Mouse (Mus musculus) MEL (cell line): ENCODE data around the gene Hba-x. TPM values are rescaled to one million over a fixed set of nuclear protein-coding genes. Genes with fewer than 3 reads are reported as not detected.

Experiments used
- DNase-seq: peaks from one replicate; pipeline ENCODE4 v3.0.0; 2011; ENCODE audit warnings: low read depth, low spot score
- H3K27ac ChIP-seq: 2 replicates; pipeline ENCODE4 v1.5.1; 2012; ENCODE audit warnings: low read depth, mild to moderate bottlenecking, control low read depth, low read length, moderate library complexity; ENCODE audit not compliant: control insufficient read depth
- H3K27me3 ChIP-seq, 2 experiments: fragments of 150-350 bp in 1 of 2; sonication (generic) in 1 of 2; 2 replicates each; pipeline ENCODE4 v1.6.1; 2012; ENCODE audit warnings: low read length in 2 of 2, mild to moderate bottlenecking in 2 of 2, improper control_type of control experiment in 1 of 2, moderate library complexity in 1 of 2; ENCODE audit not compliant: insufficient read depth in 2 of 2, control insufficient read depth in 1 of 2
- H3K36me3 ChIP-seq, 2 experiments: 2 replicates each; pipeline ENCODE4 v1.6.1; 2012 to 2014; ENCODE audit warnings: low read length in 2 of 2, improper control_type of control experiment in 1 of 2, inconsistent platforms in 1 of 2, mild to moderate bottlenecking in 1 of 2; ENCODE audit not compliant: insufficient read depth in 2 of 2, control insufficient read depth in 1 of 2
- H3K4me1 ChIP-seq, 2 experiments: fragments of 150-350 bp in 1 of 2; sonication (generic) in 1 of 2; 2 replicates each; pipeline ENCODE4 v1.6.1; 2012; ENCODE audit warnings: low read length in 2 of 2, improper control_type of control experiment in 1 of 2, mild to moderate bottlenecking in 1 of 2; ENCODE audit not compliant: insufficient read depth in 2 of 2, control insufficient read depth in 1 of 2
- H3K4me3 ChIP-seq, 2 experiments: fragments of 150-350 bp in 1 of 2; sonication (generic) in 1 of 2; 2 replicates each; pipeline ENCODE4 v1.5.1; 2012; ENCODE audit warnings: low read depth in 2 of 2, low read length in 2 of 2, mild to moderate bottlenecking in 2 of 2, moderate library complexity in 2 of 2, control low read depth in 1 of 2, improper control_type of control experiment in 1 of 2; ENCODE audit not compliant: control insufficient read depth in 1 of 2, insufficient read depth in 1 of 2
- H3K79me2 ChIP-seq: 2 replicates; pipeline ENCODE4 v1.6.1; 2012; ENCODE audit warnings: mild to moderate bottlenecking, low read length, moderate library complexity; ENCODE audit not compliant: control insufficient read depth, poor library complexity, insufficient read depth
- H3K9ac ChIP-seq: 2 replicates; pipeline ENCODE4 v1.6.1; 2012; ENCODE audit warnings: low read depth, mild to moderate bottlenecking, control low read depth, low read length, moderate library complexity; ENCODE audit not compliant: control insufficient read depth, poor library complexity, severe bottlenecking
- H3K9me3 ChIP-seq: fragments of 150-350 bp; sonication (generic); replicated peaks from 2 replicates; pipeline ENCODE4 v1.6.1; 2012; ENCODE audit warnings: mild to moderate bottlenecking, low read length, improper control_type of control experiment, moderate library complexity; ENCODE audit not compliant: insufficient read depth
- BHLHE40 ChIP-seq: IDR thresholded peaks from 2 replicates; pipeline ENCODE4 v1.6.1; 2012; ENCODE audit warnings: low read depth, mild to moderate bottlenecking, inconsistent platforms, low read length, improper control_type of control experiment, borderline replicate concordance
- CTCF ChIP-seq, 3 experiments: IDR thresholded peaks in 2 of 3; conservative IDR thresholded peaks in 1 of 3; 2 replicates each; pipeline ENCODE4 v1.5.1; 2011 to 2012; ENCODE audit warnings: low read length in 3 of 3, low read depth in 2 of 3, mild to moderate bottlenecking in 2 of 3, improper control_type of control experiment in 1 of 3, inconsistent platforms in 1 of 3, mixed read lengths in 1 of 3, moderate library complexity in 1 of 3; ENCODE audit not compliant: control insufficient read depth in 1 of 3, insufficient read depth in 1 of 3, poor library complexity in 1 of 3, severe bottlenecking in 1 of 3
- EP300 ChIP-seq, 2 experiments: IDR thresholded peaks; 2 replicates each; pipeline ENCODE4 v1.6.1; 2011; ENCODE audit warnings: improper control_type of control experiment in 2 of 2, low read length in 2 of 2, low read depth in 1 of 2, mild to moderate bottlenecking in 1 of 2
- ETS1 ChIP-seq: IDR thresholded peaks from 2 replicates; pipeline ENCODE4 v1.6.1; 2012; ENCODE audit warnings: low read depth, mild to moderate bottlenecking, inconsistent platforms, low read length, improper control_type of control experiment, moderate library complexity
- JUND ChIP-seq: IDR thresholded peaks from 2 replicates; pipeline ENCODE4 v1.6.1; 2011; ENCODE audit warnings: low read depth, mild to moderate bottlenecking, improper control_type of control experiment, low read length
- KAT2A ChIP-seq: conservative IDR thresholded peaks from 2 replicates; pipeline ENCODE4 v1.6.1; 2012; ENCODE audit warnings: low read depth, low read length, improper control_type of control experiment, inconsistent platforms
- MAFK ChIP-seq: IDR thresholded peaks from 2 replicates; pipeline ENCODE4 v1.6.1; 2011; ENCODE audit warnings: low read depth, mild to moderate bottlenecking, low read length, improper control_type of control experiment, borderline replicate concordance
- MXI1 ChIP-seq: IDR thresholded peaks from 2 replicates; pipeline ENCODE4 v1.6.1; 2011; ENCODE audit warnings: mild to moderate bottlenecking, low read depth, low read length, improper control_type of control experiment
- MYB ChIP-seq: IDR thresholded peaks from 2 replicates; pipeline ENCODE4 v1.6.1; 2011; ENCODE audit warnings: mild to moderate bottlenecking, low read depth, low read length, improper control_type of control experiment
- MYC ChIP-seq: IDR thresholded peaks from 2 replicates; pipeline ENCODE4 v1.6.1; 2011; ENCODE audit warnings: low read depth, mild to moderate bottlenecking, low read length, improper control_type of control experiment, moderate library complexity
- NRF1 ChIP-seq: IDR thresholded peaks from 2 replicates; pipeline ENCODE4 v1.6.1; 2014; ENCODE audit warnings: low read depth, mild to moderate bottlenecking, inconsistent platforms, low read length, improper control_type of control experiment, moderate library complexity; ENCODE audit not compliant: poor library complexity, insufficient read depth, severe bottlenecking
- POLR2A ChIP-seq, 2 experiments: IDR thresholded peaks; 2 replicates each; pipeline ENCODE4 v1.6.1; 2011 to 2012; ENCODE audit warnings: low read length in 2 of 2, mild to moderate bottlenecking in 2 of 2, control low read depth in 1 of 2, improper control_type of control experiment in 1 of 2, low read depth in 1 of 2, moderate library complexity in 1 of 2; ENCODE audit not compliant: control insufficient read depth in 1 of 2, insufficient read depth in 1 of 2, poor library complexity in 1 of 2
- POLR2AphosphoS2 ChIP-seq: IDR thresholded peaks from 2 replicates; pipeline ENCODE4 v1.6.1; 2011; ENCODE audit warnings: low read length, improper control_type of control experiment
- POLR2AphosphoS5 ChIP-seq: IDR thresholded peaks from 2 replicates; pipeline ENCODE4 v1.6.1; 2012; ENCODE audit warnings: low read depth, borderline replicate concordance, mild to moderate bottlenecking, inconsistent platforms, low read length, moderate library complexity, mixed read lengths
- RCOR1 ChIP-seq: IDR thresholded peaks from 2 replicates; pipeline ENCODE4 v1.6.1; 2012; ENCODE audit warnings: low read depth, mild to moderate bottlenecking, inconsistent platforms, low read length, improper control_type of control experiment
- SIN3A ChIP-seq: IDR thresholded peaks from 2 replicates; pipeline ENCODE4 v1.6.1; 2012; ENCODE audit warnings: low read length, improper control_type of control experiment, inconsistent platforms
- SMC3 ChIP-seq: IDR thresholded peaks from 2 replicates; pipeline ENCODE4 v1.6.1; 2011; ENCODE audit warnings: low read depth, low read length, improper control_type of control experiment
- TCF12 ChIP-seq: IDR thresholded peaks from 2 replicates; pipeline ENCODE4 v1.6.1; 2014; ENCODE audit warnings: low read depth, mild to moderate bottlenecking, inconsistent platforms, low read length, improper control_type of control experiment, moderate library complexity
- USF1 ChIP-seq: IDR thresholded peaks from 2 replicates; pipeline ENCODE4 v1.6.1; 2014; ENCODE audit warnings: low read depth, mild to moderate bottlenecking, inconsistent platforms, low read length, improper control_type of control experiment, moderate library complexity
- USF2 ChIP-seq, 2 experiments: IDR thresholded peaks; 2 replicates each; pipeline ENCODE4 v1.6.1; 2011 to 2012; ENCODE audit warnings: improper control_type of control experiment in 2 of 2, low read length in 2 of 2, borderline replicate concordance in 1 of 2, inconsistent platforms in 1 of 2, low read depth in 1 of 2, mild to moderate bottlenecking in 1 of 2; ENCODE audit not compliant: insufficient read depth in 1 of 2
- ZKSCAN1 ChIP-seq: IDR thresholded peaks from 2 replicates; pipeline ENCODE4 v1.6.1; 2012; ENCODE audit warnings: low read depth, mild to moderate bottlenecking, inconsistent platforms, low read length, improper control_type of control experiment, moderate library complexity
- polyA plus RNA-seq, 2 experiments: library from polyadenylated mRNA; stranded (reverse) in 1 of 2; unstranded in 1 of 2; fragments of >175 nt in 1 of 2; fragments of >200 nt in 1 of 2; gene quantifications; 2 replicates each; pipeline versions ENCODE4 v1.2.1 to v1.2.4; 2012; ENCODE audit warnings: low replicate concordance in 2 of 2, low read depth in 1 of 2; ENCODE audit not compliant: insufficient read length in 2 of 2, insufficient read depth in 1 of 2, missing spikeins in 1 of 2
- total RNA-seq: library from RNA; depleted of rRNA; stranded (reverse); fragments of 300-350 nt; gene quantifications from 2 replicates; pipeline ENCODE4 v1.2.3, GENCODE M21; 2012

Hba-x gene
- total and polyA plus RNA-seq, 3 experiments: 0.13 TPM; not detected in 2

- no peak for TF ChIP-seq CTCF (IDR thresholded peaks at IDR 0.05 in 2 of 3, conservative IDR thresholded peaks at IDR 0.05 in 1 of 3; ENCODE audit: control insufficient read depth in 1 of 3, insufficient read depth in 1 of 3, low read depth in 2 of 3, low read length in 3 of 3, poor library complexity in 1 of 3, severe bottlenecking in 1 of 3)
- peak; percentile 83 for TF ChIP-seq SIN3A
- TF ChIP-seq POLR2A (IDR thresholded peaks at IDR 0.05; ENCODE audit: control insufficient read depth in 1 of 2, insufficient read depth in 1 of 2, low read depth in 1 of 2, low read length in 2 of 2, poor library complexity in 1 of 2): peak; percentile 98 to 99
- no peak for TF ChIP-seq USF2 (IDR thresholded peaks at IDR 0.05; ENCODE audit: borderline replicate concordance in 1 of 2, insufficient read depth in 1 of 2, low read depth in 1 of 2, low read length in 2 of 2)
- no peak; the same call in 1 of the 2 replicates for TF ChIP-seq MXI1
- peak; percentile 55; the same call in 1 of the 2 replicates for TF ChIP-seq JUND
- peak; percentile 95 for TF ChIP-seq POLR2AphosphoS2
- TF ChIP-seq RCOR1: peak; percentile 62; the same call in 1 of the 2 replicates
- peak; percentile 61 for TF ChIP-seq KAT2A
- peak; percentile 93 for TF ChIP-seq NRF1
- no peak for TF ChIP-seq SMC3
- peak; percentile 68 for TF ChIP-seq ETS1
- peak in 1 of 2 experiments; percentile 44; a peak in 2 of 4 replicates for TF ChIP-seq EP300 (IDR thresholded peaks at IDR 0.05; ENCODE audit: low read depth in 1 of 2, low read length in 2 of 2)
- TF ChIP-seq MYC: no peak
- TF ChIP-seq MYB: no peak
- TF ChIP-seq BHLHE40: 0 out of 2 replicates have a peak, but pooled peaks have one; percentile 15
- no peak for TF ChIP-seq MAFK
These were observed 8.9 kb upstream of the Hba-x start, which contains the start of gene Nprl3 (continued) for GRCm38 (mm10) chr11:32267188-32267884.

DNA sequence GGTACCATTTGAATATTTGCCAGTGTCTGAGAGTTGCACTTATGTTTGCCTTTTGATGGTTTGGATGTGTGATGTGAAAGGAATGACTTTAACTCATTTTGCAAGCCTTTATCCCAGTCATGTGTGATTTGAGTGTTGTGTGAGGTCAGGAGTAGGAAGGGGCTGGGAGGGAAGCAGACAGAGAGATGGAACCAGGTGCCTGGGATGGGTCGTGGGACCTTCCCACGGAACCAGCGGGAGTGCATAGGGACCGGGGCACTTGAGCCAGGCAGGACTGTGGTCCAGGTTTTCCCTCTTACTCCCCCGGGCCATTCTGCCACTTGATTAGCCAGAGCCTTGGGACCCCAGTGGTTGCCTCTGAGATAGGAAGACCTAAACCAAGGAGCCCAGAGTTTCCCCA, 8.2 kb upstream of the Hba-x start:
- H3K36me3 ChIP-seq: peaks cover 0 to 48% of the 10 kb centered on the region in 2 experiments; a peak in 2 of 4 replicates
- no peaks in the 10 kb centered on the region for H3K9me3 ChIP-seq
- no peaks in the 10 kb centered on the region for H3K27me3 ChIP-seq
- H3K79me2 ChIP-seq: peaks cover 5% of the 10 kb centered on the region
- TF ChIP-seq POLR2AphosphoS5 (no peak), SIN3A (no peak), USF1 (no peak), TCF12 (no peak), ZKSCAN1 (no peak), POLR2A (IDR thresholded peaks at IDR 0.05; ENCODE audit: control insufficient read depth in 1 of 2, insufficient read depth in 1 of 2, low read depth in 1 of 2, low read length in 2 of 2, poor library complexity in 1 of 2) (no peak)
- peak; percentile 45 for DNase-seq
- peak overlapping the region; percentile 32 to 74 for H3K4me3 ChIP-seq
- peak overlapping the region; percentile 63 for H3K9ac ChIP-seq
- H3K4me1 ChIP-seq: peaks cover 28 to 47% of the 10 kb centered on the region in 2 experiments
- peak overlapping the region; percentile 74 for H3K27ac ChIP-seq
